Mouse (Mus musculus) liver, embryonic 14.5 days (tissue): ENCODE results near the gene Xpo5.
A peak's percentile ranks its signal among the peaks of the same experiment; 100 is the strongest.

ENCODE experiments used
- CTCF ChIP-seq: IDR thresholded peaks from 2 replicates; pipeline ENCODE4 v1.5.1; 2016; ENCODE audit warnings: antibody characterized with exemption, low read depth, control low read depth
- EP300 ChIP-seq: IDR thresholded peaks from 2 replicates; pipeline ENCODE4 v1.6.1; 2016; ENCODE audit warnings: antibody characterized with exemption, low read depth

- TF ChIP-seq CTCF (no peak), EP300 (peak; percentile 53)
Measured at GRCm38 (mm10) chr17:46237079-46237478, 34.5 kb downstream of the Xpo5 start.
